Mouse (Mus musculus): ENCODE measurements around the gene Vtcn1. TPM values are rescaled to one million over a fixed set of nuclear protein-coding genes. Genes with fewer than 3 reads are reported as not detected.

The Vtcn1 gene
- polyA plus RNA-seq, 1 experiment = not detected

DNA sequence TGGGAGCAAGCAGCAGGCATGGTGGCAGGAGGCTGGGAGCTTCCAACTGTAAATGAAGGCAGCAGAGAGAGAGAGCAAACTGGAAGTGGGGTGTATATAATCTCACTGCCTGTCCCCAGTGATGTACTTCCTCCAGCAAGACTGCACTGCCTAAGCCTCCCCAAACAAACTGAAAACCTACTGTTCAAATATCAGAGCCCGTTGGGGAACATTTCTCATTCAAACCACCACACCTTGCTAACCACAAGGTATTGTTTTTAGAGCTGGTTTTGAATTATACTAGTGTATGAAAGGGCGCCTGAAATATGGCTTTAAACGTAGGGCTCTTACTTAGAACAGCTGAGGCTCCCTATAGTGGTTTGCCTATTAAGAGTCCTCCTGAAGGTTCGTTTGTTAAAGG lies 6.5 kb upstream of the Vtcn1 start:
- no peak overlapping the region for H3K4me3 ChIP-seq (ENCODE audit: extremely low read depth, insufficient read depth, insufficient read length)
- no peak for TF ChIP-seq POLR2A (IDR thresholded peaks at IDR 0.05; ENCODE audit: low read depth, low read length)
- TF ChIP-seq CTCF (IDR thresholded peaks at IDR 0.05; ENCODE audit: extremely low read depth, insufficient read depth, insufficient read length, insufficient replicate concordance) = no peak
- peak overlapping the region; percentile 76 for H3K27ac ChIP-seq (ENCODE audit: insufficient read depth, low read length)
- no peaks in the 10 kb centered on the region for H3K27me3 ChIP-seq (ENCODE audit: control insufficient read depth, insufficient read depth, low read length)
- WGBS = 56% methylated on average over 4 of the region's 4 CpGs
- no peak for DNase-seq (ENCODE audit: low read depth in 1 of 2, low spot score in 2 of 2)
- no peaks in the 10 kb centered on the region for H3K36me3 ChIP-seq (ENCODE audit: control insufficient read depth, insufficient read depth, low read length)
- no peaks in the 10 kb centered on the region for H3K4me1 ChIP-seq (ENCODE audit: control insufficient read depth, insufficient read depth, insufficient read length)

DNA sequence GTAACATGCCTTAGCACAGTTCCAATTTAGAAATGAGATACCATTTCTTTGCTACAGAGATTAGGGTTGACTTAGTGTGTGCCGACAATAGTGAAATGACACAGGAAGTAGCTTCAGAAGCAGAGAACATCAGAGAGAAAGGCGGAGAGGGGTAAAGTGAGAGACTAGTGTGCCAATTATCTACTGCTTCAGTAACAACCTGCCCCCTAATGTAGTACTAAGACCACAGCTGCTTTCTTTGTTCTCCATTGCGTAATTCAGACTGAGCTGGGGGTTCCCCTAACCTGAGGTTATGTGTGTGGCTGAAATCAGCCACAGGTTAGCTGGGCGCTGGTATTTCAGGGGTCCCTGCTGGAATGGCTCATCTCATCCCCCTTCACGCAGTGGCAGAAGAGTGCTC lies 5.7 kb upstream of the Vtcn1 start:
- Histone ChIP-seq H3K36me3 (ENCODE audit: control insufficient read depth, insufficient read depth, low read length) (no peaks in the 10 kb centered on the region), H3K4me3 (ENCODE audit: extremely low read depth, insufficient read depth, insufficient read length) (no peak overlapping the region), H3K4me1 (ENCODE audit: control insufficient read depth, insufficient read depth, insufficient read length) (no peaks in the 10 kb centered on the region), H3K27ac (ENCODE audit: insufficient read depth, low read length) (peak overlapping the region; percentile 37; the same call in 1 of the 2 replicates), H3K27me3 (ENCODE audit: control insufficient read depth, insufficient read depth, low read length) (no peaks in the 10 kb centered on the region)
- DNase-seq (ENCODE audit: low read depth in 1 of 2, low spot score in 2 of 2) = peak in 1 of 2 experiments; percentile 14
- WGBS = 70% methylated on average over 5 of the region's 5 CpGs
- TF ChIP-seq CTCF (IDR thresholded peaks at IDR 0.05; ENCODE audit: extremely low read depth, insufficient read depth, insufficient read length, insufficient replicate concordance) (no peak), POLR2A (IDR thresholded peaks at IDR 0.05; ENCODE audit: low read depth, low read length) (no peak)

DNA sequence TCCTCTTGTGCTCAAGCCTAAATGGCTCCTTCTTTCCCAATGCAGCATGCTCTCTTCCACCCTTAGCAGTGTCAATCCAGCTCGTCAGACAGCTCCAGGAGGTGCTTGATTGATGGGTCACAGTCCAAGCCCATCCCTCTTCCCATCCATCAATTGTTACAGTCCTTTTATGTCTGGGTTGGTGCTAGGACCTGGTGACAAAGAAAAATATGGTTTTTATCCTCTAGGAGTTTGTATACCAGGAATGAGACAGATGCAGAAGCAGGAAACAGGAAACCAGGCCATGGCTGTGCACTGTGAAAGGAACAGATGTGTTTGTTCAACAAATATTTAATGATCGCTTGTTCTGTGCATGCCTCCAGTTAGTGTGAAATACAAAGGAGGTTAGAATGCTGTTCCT lies 4.4 kb upstream of the Vtcn1 start:
- Histone ChIP-seq H3K36me3 (ENCODE audit: control insufficient read depth, insufficient read depth, low read length) (no peaks in the 10 kb centered on the region), H3K27me3 (ENCODE audit: control insufficient read depth, insufficient read depth, low read length) (no peaks in the 10 kb centered on the region), H3K4me3 (ENCODE audit: extremely low read depth, insufficient read depth, insufficient read length) (no peak overlapping the region), H3K27ac (ENCODE audit: insufficient read depth, low read length) (no peak overlapping the region), H3K4me1 (ENCODE audit: control insufficient read depth, insufficient read depth, insufficient read length) (no peaks in the 10 kb centered on the region)
- 63% methylated on average over 2 of the region's 2 CpGs for WGBS
- TF ChIP-seq POLR2A (IDR thresholded peaks at IDR 0.05; ENCODE audit: low read depth, low read length) (no peak), CTCF (IDR thresholded peaks at IDR 0.05; ENCODE audit: extremely low read depth, insufficient read depth, insufficient read length, insufficient replicate concordance) (no peak)
- DNase-seq (ENCODE audit: low read depth in 1 of 2, low spot score in 2 of 2) = no peak

DNA sequence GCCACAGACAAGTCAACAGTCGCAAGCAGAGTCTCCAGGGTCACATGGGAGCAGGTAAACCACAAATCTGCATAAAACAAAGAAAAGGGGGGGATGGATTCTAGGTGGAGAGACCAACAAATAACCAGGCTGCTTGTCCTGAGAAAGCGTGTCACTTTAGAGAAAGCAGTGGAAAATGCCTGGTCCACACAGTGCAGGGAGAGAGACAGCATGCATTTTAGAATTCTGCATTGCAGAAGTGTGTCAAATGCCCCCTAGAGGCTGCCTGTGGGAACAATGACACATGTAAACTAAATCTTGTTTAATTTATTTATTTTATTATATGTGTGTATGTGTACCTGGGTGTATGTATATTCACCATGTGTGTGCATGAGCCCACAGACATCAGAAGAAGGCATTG lies 4.0 kb upstream of the Vtcn1 start:
- Histone ChIP-seq H3K4me3 (ENCODE audit: extremely low read depth, insufficient read depth, insufficient read length) (no peak overlapping the region), H3K27me3 (ENCODE audit: control insufficient read depth, insufficient read depth, low read length) (no peaks in the 10 kb centered on the region), H3K36me3 (ENCODE audit: control insufficient read depth, insufficient read depth, low read length) (no peaks in the 10 kb centered on the region), H3K4me1 (ENCODE audit: control insufficient read depth, insufficient read depth, insufficient read length) (no peaks in the 10 kb centered on the region), H3K27ac (ENCODE audit: insufficient read depth, low read length) (no peak overlapping the region)
- 63% methylated on average over 2 of the region's 2 CpGs for WGBS
- no peak for TF ChIP-seq POLR2A (IDR thresholded peaks at IDR 0.05; ENCODE audit: low read depth, low read length)
- peak; percentile 23; the same call in 1 of the 2 replicates for TF ChIP-seq CTCF (IDR thresholded peaks at IDR 0.05; ENCODE audit: extremely low read depth, insufficient read depth, insufficient read length, insufficient replicate concordance)
- DNase-seq (ENCODE audit: low read depth in 1 of 2, low spot score in 2 of 2) = peak in 1 of 2 experiments; percentile 5

DNA sequence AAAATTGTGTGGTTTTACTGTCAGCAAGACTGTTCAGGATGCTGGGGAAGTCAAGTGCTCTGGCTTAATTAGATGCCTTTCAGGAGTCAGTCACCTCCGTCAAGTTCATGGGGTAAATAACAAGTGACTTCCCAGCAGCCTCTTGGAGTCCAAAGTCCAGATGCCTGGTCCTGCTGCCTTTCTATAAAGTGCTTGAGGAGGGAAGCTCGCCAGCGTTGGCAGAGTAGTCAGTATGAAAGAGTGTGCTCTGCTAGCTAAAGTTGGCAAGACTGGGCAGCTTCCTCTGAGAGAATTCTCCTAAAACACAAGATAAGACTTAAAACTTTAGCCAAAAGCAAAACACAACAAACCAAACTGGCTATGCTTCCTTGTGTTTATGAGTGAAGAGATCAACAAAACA lies 18.5 kb downstream of the Vtcn1 start:
- H3K36me3 ChIP-seq (ENCODE audit: control insufficient read depth, insufficient read depth, low read length) = no peaks in the 10 kb centered on the region
- no peak overlapping the region for H3K27ac ChIP-seq (ENCODE audit: insufficient read depth, low read length)
- H3K4me1 ChIP-seq (ENCODE audit: control insufficient read depth, insufficient read depth, insufficient read length) = no peaks in the 10 kb centered on the region
- no peak overlapping the region for H3K4me3 ChIP-seq (ENCODE audit: extremely low read depth, insufficient read depth, insufficient read length)
- WGBS = 82% methylated on average over 3 of the region's 3 CpGs
- no peak for DNase-seq (ENCODE audit: low read depth in 1 of 2, low spot score in 2 of 2)
- TF ChIP-seq CTCF (IDR thresholded peaks at IDR 0.05; ENCODE audit: extremely low read depth, insufficient read depth, insufficient read length, insufficient replicate concordance) (no peak), POLR2A (IDR thresholded peaks at IDR 0.05; ENCODE audit: low read depth, low read length) (no peak)
- H3K27me3 ChIP-seq (ENCODE audit: control insufficient read depth, insufficient read depth, low read length) = no peaks in the 10 kb centered on the region

DNA sequence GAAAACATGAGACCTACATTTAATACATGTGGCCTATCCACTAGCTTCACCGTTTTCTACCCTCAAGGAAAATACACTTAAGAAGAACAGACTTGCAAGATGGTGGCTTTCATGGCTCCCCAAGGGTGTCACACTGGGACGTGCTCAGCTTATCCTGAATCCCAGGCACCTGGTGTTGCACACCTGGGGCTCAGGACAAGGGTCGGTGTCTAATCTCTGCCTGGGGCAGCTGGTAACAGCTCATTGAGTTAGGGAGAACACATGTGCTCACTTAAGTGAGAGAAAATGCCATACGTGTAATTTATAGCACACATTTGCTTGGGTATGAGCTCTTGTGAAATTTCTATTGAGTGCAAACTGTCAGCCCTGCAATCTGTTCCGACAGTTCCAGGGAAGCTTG lies 19.1 kb downstream of the Vtcn1 start:
- WGBS = 83% methylated on average over 5 of the region's 5 CpGs
- Histone ChIP-seq H3K36me3 (ENCODE audit: control insufficient read depth, insufficient read depth, low read length) (no peaks in the 10 kb centered on the region), H3K27ac (ENCODE audit: insufficient read depth, low read length) (no peak overlapping the region), H3K4me3 (ENCODE audit: extremely low read depth, insufficient read depth, insufficient read length) (no peak overlapping the region), H3K4me1 (ENCODE audit: control insufficient read depth, insufficient read depth, insufficient read length) (no peaks in the 10 kb centered on the region), H3K27me3 (ENCODE audit: control insufficient read depth, insufficient read depth, low read length) (no peaks in the 10 kb centered on the region)
- no peak for TF ChIP-seq POLR2A (IDR thresholded peaks at IDR 0.05; ENCODE audit: low read depth, low read length)
- no peak for TF ChIP-seq CTCF (IDR thresholded peaks at IDR 0.05; ENCODE audit: extremely low read depth, insufficient read depth, insufficient read length, insufficient replicate concordance)
- no peak for DNase-seq (ENCODE audit: low read depth in 1 of 2, low spot score in 2 of 2)

DNA sequence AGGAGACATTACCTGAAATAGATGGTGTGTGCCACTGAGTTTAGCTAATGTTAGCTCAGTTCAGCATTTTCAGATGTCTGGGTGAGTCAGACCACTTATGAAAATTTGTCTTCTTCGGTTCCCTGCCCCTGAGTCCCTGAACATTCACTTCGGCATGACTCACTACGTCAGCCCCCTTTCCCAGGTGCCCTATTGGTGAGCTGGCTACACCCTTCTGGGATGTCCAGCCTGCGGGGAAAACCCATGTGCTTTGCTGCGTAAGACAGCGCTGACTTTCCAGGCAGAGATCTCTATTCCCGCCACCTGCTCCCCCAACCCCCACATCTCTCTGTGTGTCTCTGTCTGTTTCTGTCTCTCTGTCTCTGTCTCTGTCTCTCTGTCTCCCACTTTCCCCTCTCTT lies 23.1 kb downstream of the Vtcn1 start:
- Histone ChIP-seq H3K4me3 (ENCODE audit: extremely low read depth, insufficient read depth, insufficient read length) (no peak overlapping the region), H3K27ac (ENCODE audit: insufficient read depth, low read length) (no peak overlapping the region), H3K36me3 (ENCODE audit: control insufficient read depth, insufficient read depth, low read length) (no peaks in the 10 kb centered on the region), H3K4me1 (ENCODE audit: control insufficient read depth, insufficient read depth, insufficient read length) (no peaks in the 10 kb centered on the region), H3K27me3 (ENCODE audit: control insufficient read depth, insufficient read depth, low read length) (no peaks in the 10 kb centered on the region; the same call in 1 of the 2 replicates)
- TF ChIP-seq POLR2A (IDR thresholded peaks at IDR 0.05; ENCODE audit: low read depth, low read length) (no peak), CTCF (IDR thresholded peaks at IDR 0.05; ENCODE audit: extremely low read depth, insufficient read depth, insufficient read length, insufficient replicate concordance) (no peak)
- 92% methylated on average over 7 of the region's 7 CpGs for WGBS
- no peak for DNase-seq (ENCODE audit: low read depth in 1 of 2, low spot score in 2 of 2)
